Mouse (Mus musculus) kidney, adult 2 months (tissue): ENCODE data around the gene Ap1m2.

ENCODE experiments used
- CTCF ChIP-seq: fragments of 200-500 bp; conservative IDR thresholded peaks from 2 replicates; pipeline ENCODE4 v1.5.1; 2011; ENCODE audit warnings: low read depth, mild to moderate bottlenecking, control low read depth, low read length, moderate library complexity, mixed read lengths; ENCODE audit not compliant: insufficient read depth, insufficient read length
- POLR2A ChIP-seq: fragments of 200-500 bp; IDR thresholded peaks from one replicate; pipeline ENCODE4 v1.6.1; 2011; ENCODE audit warnings: low read depth, low read length, control low read depth

DNA sequence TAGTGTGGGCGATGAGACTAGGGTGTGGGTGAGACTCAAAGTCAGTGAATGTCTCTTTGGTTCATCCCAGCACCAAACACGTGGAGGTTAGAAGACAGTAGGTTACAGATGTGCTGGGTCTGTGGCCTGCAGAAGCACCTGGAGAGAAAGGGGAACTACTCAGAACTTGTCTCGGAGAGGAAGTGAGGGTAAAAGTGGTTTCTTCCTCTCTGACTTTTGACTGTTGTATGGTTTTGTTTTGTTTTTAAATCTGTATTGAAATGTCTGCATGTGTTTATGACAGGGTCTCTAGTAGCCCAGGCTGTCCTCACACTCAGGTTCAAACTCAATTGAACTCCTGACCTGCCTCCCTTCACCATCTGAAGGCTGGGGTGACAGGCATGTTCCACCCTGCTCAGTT is 15.9 kb upstream of the Ap1m2 start:
- TF ChIP-seq CTCF: no peak
- no peak for TF ChIP-seq POLR2A
